Mouse (Mus musculus): ENCODE data around the gene Aldh8a1. TPM values are rescaled to one million over a fixed set of nuclear protein-coding genes. Genes with fewer than 3 reads are reported as not detected.
"Not testable (repeated sequence)": the region's sequence is repeated elsewhere in the genome, so short reads cannot be mapped to it uniquely, and the experiment has no call there.

Aldh8a1 gene
- polyA plus RNA-seq, 1 experiment from 2014 or later: not detected

DNA sequence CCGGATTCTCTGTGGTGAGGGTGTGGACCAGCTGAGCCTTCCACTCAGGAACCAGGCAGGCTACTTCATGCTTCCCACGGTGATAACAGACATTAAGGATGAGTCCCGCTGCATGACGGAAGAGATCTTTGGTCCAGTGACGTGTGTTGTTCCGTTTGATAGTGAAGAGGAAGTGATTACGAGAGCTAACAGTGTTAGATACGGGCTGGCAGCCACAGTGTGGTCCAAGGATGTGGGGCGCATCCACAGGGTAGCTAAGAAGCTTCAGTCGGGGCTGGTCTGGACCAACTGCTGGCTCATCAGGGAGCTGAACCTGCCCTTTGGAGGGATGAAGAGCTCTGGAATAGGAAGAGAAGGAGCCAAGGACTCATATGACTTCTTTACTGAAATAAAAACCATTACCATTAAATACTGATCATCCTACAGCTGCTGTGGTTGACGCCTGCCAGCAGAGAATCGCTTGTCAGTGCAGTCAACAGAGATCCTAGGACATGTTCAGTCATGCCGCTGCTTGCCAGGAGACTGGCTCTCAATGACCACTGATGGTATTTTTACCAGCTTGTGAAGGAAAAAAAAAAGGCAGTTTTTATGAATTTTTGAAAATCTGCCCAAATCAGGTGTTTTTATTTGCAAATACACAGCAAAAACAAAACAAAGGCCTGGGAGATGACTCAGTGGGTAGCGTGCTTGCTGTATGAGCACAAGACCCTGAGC is 18.5 kb downstream of the Aldh8a1 start:
- H3K36me3 ChIP-seq (replicated peaks; ENCODE audit: control insufficient read depth, insufficient read depth, low read depth, low read length): no peaks in the 10 kb centered on the region
- no peak overlapping the region for H3K4me2 ChIP-seq (ENCODE audit: low read depth, low read length)
- H3K9me3 ChIP-seq (replicated peaks; ENCODE audit: control insufficient read depth, low read length): no peaks in the 10 kb centered on the region
- H3K9ac ChIP-seq (replicated peaks; ENCODE audit: low read length): no peak overlapping the region
- H3K4me3 ChIP-seq (ENCODE audit: low read depth, low read length): no peak overlapping the region
- ATAC-seq (replicated peaks; ENCODE audit: insufficient number of reproducible peaks, low FRiP score, low TSS enrichment, low read depth) (no peak), DNase-seq (ENCODE audit: low spot score) (no peak)
- H3K27me3 ChIP-seq (ENCODE audit: control insufficient read depth, insufficient read depth, low read length): no peaks in the 10 kb centered on the region
- no peak overlapping the region for H3K27ac ChIP-seq (replicated peaks; ENCODE audit: low read depth, low read length)
- 86% methylated on average over 14 of the region's 14 CpGs for WGBS
- no peaks in the 10 kb centered on the region for H3K4me1 ChIP-seq (ENCODE audit: control insufficient read depth, insufficient read depth, low read length)

DNA sequence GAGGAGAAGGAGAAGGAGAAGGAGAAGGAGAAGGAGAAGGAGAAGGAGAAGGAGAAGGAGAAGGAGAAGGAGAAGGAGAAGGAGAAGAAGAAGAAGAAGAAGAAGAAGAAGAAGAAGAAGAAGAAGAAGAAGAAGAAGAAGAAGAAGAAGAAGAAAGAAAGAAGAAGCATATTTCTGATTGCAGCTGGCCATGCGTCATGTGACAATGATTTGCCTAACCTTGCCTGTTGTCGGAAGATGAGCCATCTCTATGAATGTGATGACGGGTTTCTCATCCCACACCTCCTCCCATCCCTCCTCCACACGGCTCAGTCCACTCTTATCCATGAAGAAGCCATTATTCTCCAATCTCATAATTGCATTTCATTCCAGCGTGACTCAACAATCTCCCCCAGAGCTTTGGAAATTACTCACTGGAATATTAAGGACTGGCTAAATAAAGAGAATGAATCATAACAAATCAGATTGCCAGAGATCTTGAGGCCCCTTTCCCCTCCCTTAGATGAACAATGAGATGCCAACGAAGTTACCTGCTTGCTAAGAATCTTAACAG is 21.9 kb downstream of the Aldh8a1 start:
- DNase-seq (ENCODE audit: low spot score); H3K36me3 ChIP-seq (replicated peaks; ENCODE audit: control insufficient read depth, insufficient read depth, low read depth, low read length); H3K27me3 ChIP-seq (ENCODE audit: control insufficient read depth, insufficient read depth, low read length); H3K9me3 ChIP-seq (replicated peaks; ENCODE audit: control insufficient read depth, low read length); H3K4me1 ChIP-seq (ENCODE audit: control insufficient read depth, insufficient read depth, low read length); H3K27ac ChIP-seq (replicated peaks; ENCODE audit: low read depth, low read length); H3K4me3 ChIP-seq (ENCODE audit: low read depth, low read length); ATAC-seq (replicated peaks; ENCODE audit: insufficient number of reproducible peaks, low FRiP score, low TSS enrichment, low read depth); H3K4me2 ChIP-seq (ENCODE audit: low read depth, low read length); H3K9ac ChIP-seq (replicated peaks; ENCODE audit: low read length): not testable (repeated sequence)
- 81% methylated on average over 6 of the region's 6 CpGs for WGBS

DNA sequence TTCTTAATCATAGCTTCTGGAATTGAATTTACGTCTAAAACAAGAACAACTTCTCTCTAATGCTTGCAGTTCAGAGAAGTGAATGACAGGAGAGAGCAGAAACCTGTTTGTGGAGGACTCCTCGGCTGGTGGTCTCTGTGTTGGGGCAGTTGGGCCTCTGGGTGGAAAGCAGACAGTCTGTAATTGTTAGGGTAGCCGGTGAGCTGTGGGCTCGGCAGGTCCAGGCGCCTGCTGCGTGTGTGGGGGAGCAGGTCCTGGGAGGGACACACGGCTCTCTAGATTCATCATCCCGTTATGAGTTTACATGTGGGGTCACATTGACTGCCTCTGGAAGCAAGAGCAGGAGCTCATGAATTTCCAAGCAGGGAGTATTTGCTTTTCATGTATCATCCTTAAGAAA is 22.5 kb downstream of the Aldh8a1 start:
- ATAC-seq (replicated peaks; ENCODE audit: insufficient number of reproducible peaks, low FRiP score, low TSS enrichment, low read depth) (no peak), DNase-seq (ENCODE audit: low spot score) (no peak)
- 61% methylated on average over 8 of the region's 8 CpGs for WGBS
- no peaks in the 10 kb centered on the region for H3K27me3 ChIP-seq (ENCODE audit: control insufficient read depth, insufficient read depth, low read length)
- no peaks in the 10 kb centered on the region for H3K9me3 ChIP-seq (replicated peaks; ENCODE audit: control insufficient read depth, low read length)
- no peak overlapping the region for H3K4me3 ChIP-seq (ENCODE audit: low read depth, low read length)
- H3K36me3 ChIP-seq (replicated peaks; ENCODE audit: control insufficient read depth, insufficient read depth, low read depth, low read length): no peaks in the 10 kb centered on the region
- H3K27ac ChIP-seq (replicated peaks; ENCODE audit: low read depth, low read length): no peak overlapping the region
- H3K9ac ChIP-seq (replicated peaks; ENCODE audit: low read length): no peak overlapping the region
- no peak overlapping the region for H3K4me2 ChIP-seq (ENCODE audit: low read depth, low read length)
- no peaks in the 10 kb centered on the region for H3K4me1 ChIP-seq (ENCODE audit: control insufficient read depth, insufficient read depth, low read length)

DNA sequence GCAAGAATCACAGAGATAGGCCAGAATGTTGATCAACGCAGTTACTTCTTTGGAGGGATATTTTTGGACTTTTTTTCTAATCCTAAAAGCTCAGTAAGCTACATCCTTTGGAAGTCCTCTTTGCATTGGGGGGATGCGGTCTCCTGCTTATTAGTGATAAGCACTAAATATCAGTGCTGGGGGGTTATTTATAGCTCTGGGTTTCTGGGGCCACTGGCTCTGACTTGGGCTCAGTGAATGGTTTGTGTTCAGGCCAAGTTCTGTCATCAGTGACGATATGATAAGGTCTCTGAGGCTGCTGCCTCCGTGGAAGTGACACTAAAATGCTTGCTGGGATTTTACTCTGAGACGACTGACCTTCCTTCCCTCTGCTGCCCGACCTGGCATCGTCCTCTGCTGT is 22.9 kb downstream of the Aldh8a1 start:
- no peak overlapping the region for H3K4me2 ChIP-seq (ENCODE audit: low read depth, low read length)
- no peaks in the 10 kb centered on the region for H3K4me1 ChIP-seq (ENCODE audit: control insufficient read depth, insufficient read depth, low read length)
- 67% methylated on average over 7 of the region's 7 CpGs for WGBS
- no peaks in the 10 kb centered on the region for H3K27me3 ChIP-seq (ENCODE audit: control insufficient read depth, insufficient read depth, low read length)
- no peak for ATAC-seq (replicated peaks; ENCODE audit: insufficient number of reproducible peaks, low FRiP score, low TSS enrichment, low read depth)
- H3K9me3 ChIP-seq (replicated peaks; ENCODE audit: control insufficient read depth, low read length): no peaks in the 10 kb centered on the region
- no peak for DNase-seq (ENCODE audit: low spot score)
- no peak overlapping the region for H3K27ac ChIP-seq (replicated peaks; ENCODE audit: low read depth, low read length)
- no peak overlapping the region for H3K4me3 ChIP-seq (ENCODE audit: low read depth, low read length)
- H3K36me3 ChIP-seq (replicated peaks; ENCODE audit: control insufficient read depth, insufficient read depth, low read depth, low read length): no peaks in the 10 kb centered on the region
- no peak overlapping the region for H3K9ac ChIP-seq (replicated peaks; ENCODE audit: low read length)

DNA sequence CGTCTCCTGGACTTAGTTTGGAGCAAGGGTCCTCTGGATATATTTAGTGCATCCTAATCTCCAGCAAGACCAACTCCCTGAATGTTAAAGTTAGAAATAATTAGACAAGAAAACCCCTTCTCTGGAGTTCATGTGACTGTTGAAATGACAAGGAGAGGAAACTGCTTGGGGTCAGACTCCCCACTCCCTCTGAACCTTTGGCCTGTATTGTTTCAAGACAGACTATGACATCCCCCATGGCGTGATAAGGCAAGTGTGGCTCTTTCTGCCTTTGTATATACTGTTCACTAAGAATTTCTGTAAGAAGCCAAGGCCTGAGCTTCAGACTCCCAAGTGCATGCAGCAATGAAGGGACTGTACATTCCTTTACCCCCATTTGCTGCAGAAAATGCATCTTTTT is 23.4 kb downstream of the Aldh8a1 start:
- no peaks in the 10 kb centered on the region for H3K9me3 ChIP-seq (replicated peaks; ENCODE audit: control insufficient read depth, low read length)
- H3K36me3 ChIP-seq (replicated peaks; ENCODE audit: control insufficient read depth, insufficient read depth, low read depth, low read length): no peaks in the 10 kb centered on the region
- no peaks in the 10 kb centered on the region for H3K4me1 ChIP-seq (ENCODE audit: control insufficient read depth, insufficient read depth, low read length)
- no peaks in the 10 kb centered on the region for H3K27me3 ChIP-seq (ENCODE audit: control insufficient read depth, insufficient read depth, low read length)
- 61% methylated on average over 2 of the region's 2 CpGs for WGBS
- no peak overlapping the region for H3K9ac ChIP-seq (replicated peaks; ENCODE audit: low read length)
- H3K4me3 ChIP-seq (ENCODE audit: low read depth, low read length): no peak overlapping the region
- H3K4me2 ChIP-seq (ENCODE audit: low read depth, low read length): no peak overlapping the region
- no peak overlapping the region for H3K27ac ChIP-seq (replicated peaks; ENCODE audit: low read depth, low read length)
- ATAC-seq (replicated peaks; ENCODE audit: insufficient number of reproducible peaks, low FRiP score, low TSS enrichment, low read depth) (no peak), DNase-seq (ENCODE audit: low spot score) (no peak)

DNA sequence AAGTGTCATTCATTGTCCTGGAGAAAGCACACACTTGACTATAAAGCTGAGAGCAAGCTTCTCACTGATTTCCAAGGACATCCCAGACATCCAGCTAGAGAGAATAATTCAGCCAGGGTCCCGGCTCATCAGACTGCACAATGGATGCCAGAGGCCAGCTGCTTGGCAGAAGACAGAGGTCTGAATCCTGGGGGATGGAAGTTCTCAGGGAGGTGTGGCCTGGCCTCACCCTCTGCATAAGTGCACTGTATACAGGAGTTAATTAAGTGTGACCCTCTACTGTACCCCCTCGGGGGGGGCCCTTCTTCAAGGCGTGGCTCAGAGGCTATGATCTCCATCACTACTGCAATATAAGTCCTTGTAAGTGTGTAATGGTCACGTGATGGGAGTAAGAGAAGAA is 24.2 kb downstream of the Aldh8a1 start:
- 70% methylated on average over 4 of the region's 4 CpGs for WGBS
- Histone ChIP-seq H3K4me3 (ENCODE audit: low read depth, low read length) (no peak overlapping the region), H3K4me1 (ENCODE audit: control insufficient read depth, insufficient read depth, low read length) (no peaks in the 10 kb centered on the region), H3K9me3 (replicated peaks; ENCODE audit: control insufficient read depth, low read length) (no peaks in the 10 kb centered on the region), H3K4me2 (ENCODE audit: low read depth, low read length) (no peak overlapping the region), H3K36me3 (replicated peaks; ENCODE audit: control insufficient read depth, insufficient read depth, low read depth, low read length) (no peaks in the 10 kb centered on the region), H3K9ac (replicated peaks; ENCODE audit: low read length) (no peak overlapping the region), H3K27ac (replicated peaks; ENCODE audit: low read depth, low read length) (no peak overlapping the region), H3K27me3 (ENCODE audit: control insufficient read depth, insufficient read depth, low read length) (no peaks in the 10 kb centered on the region)
- no peak for ATAC-seq (replicated peaks; ENCODE audit: insufficient number of reproducible peaks, low FRiP score, low TSS enrichment, low read depth)
- no peak for DNase-seq (ENCODE audit: low spot score)

DNA sequence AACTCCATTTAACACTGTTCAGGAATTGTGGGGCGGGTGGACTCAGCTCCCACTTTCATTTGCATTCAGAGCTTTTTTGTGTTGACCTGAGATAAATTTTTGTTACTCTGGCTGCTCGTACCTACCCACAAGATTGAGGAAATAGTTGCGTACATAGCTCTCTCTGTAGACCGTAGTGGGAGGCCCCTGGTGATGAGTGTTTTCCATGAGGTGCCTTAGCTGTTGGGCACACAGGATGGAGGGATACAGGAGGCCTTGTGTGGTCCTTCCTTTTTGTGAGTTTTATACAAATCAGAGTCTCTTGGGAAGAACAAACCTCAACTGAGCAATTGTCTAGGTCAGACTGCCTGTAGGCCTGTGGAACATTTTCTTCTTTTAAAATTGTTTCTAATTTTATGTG is 27.7 kb downstream of the Aldh8a1 start:
- Histone ChIP-seq H3K4me2 (ENCODE audit: low read depth, low read length) (no peak overlapping the region), H3K4me1 (ENCODE audit: control insufficient read depth, insufficient read depth, low read length) (no peaks in the 10 kb centered on the region), H3K27me3 (ENCODE audit: control insufficient read depth, insufficient read depth, low read length) (no peaks in the 10 kb centered on the region), H3K27ac (replicated peaks; ENCODE audit: low read depth, low read length) (no peak overlapping the region), H3K36me3 (replicated peaks; ENCODE audit: control insufficient read depth, insufficient read depth, low read depth, low read length) (no peaks in the 10 kb centered on the region), H3K4me3 (ENCODE audit: low read depth, low read length) (no peak overlapping the region), H3K9ac (replicated peaks; ENCODE audit: low read length) (no peak overlapping the region), H3K9me3 (replicated peaks; ENCODE audit: control insufficient read depth, low read length) (no peaks in the 10 kb centered on the region)
- 85% methylated on average over 4 of the region's 4 CpGs for WGBS
- no peak for ATAC-seq (replicated peaks; ENCODE audit: insufficient number of reproducible peaks, low FRiP score, low TSS enrichment, low read depth)
- no peak for DNase-seq (ENCODE audit: low spot score)

DNA sequence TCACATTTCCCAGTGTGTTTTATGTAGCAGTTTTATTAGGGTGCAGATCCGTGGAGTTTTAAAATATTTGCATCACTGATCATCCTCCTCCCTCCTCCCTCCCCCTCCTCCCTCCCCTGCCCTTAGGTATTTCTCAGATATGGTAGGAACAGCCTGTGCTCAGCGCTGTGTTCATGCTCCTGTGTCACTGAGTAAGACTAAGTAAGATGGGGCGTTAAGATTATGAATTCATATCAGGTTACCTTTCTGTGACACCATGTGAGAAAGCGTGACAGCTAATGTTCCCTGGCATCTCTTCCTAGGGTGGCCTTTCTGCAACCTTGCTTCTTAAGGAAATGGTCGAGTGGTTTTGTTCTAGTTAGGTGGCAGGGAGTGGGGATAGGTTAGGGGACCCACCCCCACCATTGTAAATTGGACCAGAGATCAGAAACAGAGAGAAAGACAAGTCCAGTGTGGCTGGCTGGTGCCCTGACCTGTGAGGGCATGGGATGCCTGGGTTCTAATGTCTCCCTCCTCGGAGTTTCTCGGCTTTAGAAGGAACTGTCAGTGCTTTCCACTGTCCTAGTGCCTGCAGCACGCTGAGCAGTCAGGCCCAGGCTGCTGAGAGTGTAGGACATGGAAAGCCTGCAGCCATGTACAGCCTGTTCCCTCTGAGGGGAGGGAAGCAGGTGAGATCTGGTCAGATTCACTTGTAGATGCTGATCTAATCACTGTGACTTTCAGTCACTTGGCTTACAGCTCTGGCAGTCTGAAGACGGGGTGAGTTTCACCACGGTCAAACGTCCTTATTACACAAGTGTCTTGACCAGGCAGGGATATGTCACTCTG is 28.8 kb downstream of the Aldh8a1 start:
- DNase-seq (ENCODE audit: low spot score) (no peak), ATAC-seq (replicated peaks; ENCODE audit: insufficient number of reproducible peaks, low FRiP score, low TSS enrichment, low read depth) (no peak)
- Histone ChIP-seq H3K4me3 (ENCODE audit: low read depth, low read length) (no peak overlapping the region), H3K27me3 (ENCODE audit: control insufficient read depth, insufficient read depth, low read length) (no peaks in the 10 kb centered on the region), H3K9me3 (replicated peaks; ENCODE audit: control insufficient read depth, low read length) (no peaks in the 10 kb centered on the region), H3K9ac (replicated peaks; ENCODE audit: low read length) (no peak overlapping the region), H3K27ac (replicated peaks; ENCODE audit: low read depth, low read length) (no peak overlapping the region), H3K4me2 (ENCODE audit: low read depth, low read length) (no peak overlapping the region), H3K36me3 (replicated peaks; ENCODE audit: control insufficient read depth, insufficient read depth, low read depth, low read length) (no peaks in the 10 kb centered on the region), H3K4me1 (ENCODE audit: control insufficient read depth, insufficient read depth, low read length) (no peaks in the 10 kb centered on the region)
- 77% methylated on average over 11 of the region's 11 CpGs for WGBS
